Mouse (Mus musculus): ENCODE data around the gene Tbc1d2b. TPM values are rescaled to one million over a fixed set of nuclear protein-coding genes. Genes with fewer than 3 reads are reported as not detected.

Tbc1d2b gene
- polyA plus RNA-seq, 2 experiments = 20.0 to 25.5 TPM

GRCm38 (mm10) chr9:90247316-90247715 lies 23.3 kb downstream of the Tbc1d2b start:
- Histone ChIP-seq H3K27ac (replicated peaks; ENCODE audit: low read depth, low read length) (no peak overlapping the region), H3K4me1 (ENCODE audit: control insufficient read depth, insufficient read depth, low read length) (no peaks in the 10 kb centered on the region), H3K4me2 (replicated peaks; ENCODE audit: low read depth, low read length, severe bottlenecking) (no peak overlapping the region), H3K9ac (ENCODE audit: low read depth, low read length, severe bottlenecking) (no peak overlapping the region), H3K36me3 (ENCODE audit: control insufficient read depth, insufficient read depth, low read length) (peaks cover 8% of the 10 kb centered on the region; the same call in 1 of the 2 replicates), H3K4me3 (replicated peaks; ENCODE audit: low read length) (no peak overlapping the region), H3K9me3 (ENCODE audit: control insufficient read depth, low read length) (no peaks in the 10 kb centered on the region), H3K27me3 (ENCODE audit: control insufficient read depth, insufficient read depth, low read length) (no peaks in the 10 kb centered on the region)
- 80% methylated on average over 7 of the region's 7 CpGs for WGBS
- ATAC-seq (ENCODE audit: low FRiP score, low read depth) (no peak), DNase-seq (ENCODE audit: low spot score) (no peak)
- TF ChIP-seq POLR2A (IDR thresholded peaks at IDR 0.05; ENCODE audit: borderline replicate concordance, extremely low read depth, insufficient read depth, insufficient read length) = no peak

DNA sequence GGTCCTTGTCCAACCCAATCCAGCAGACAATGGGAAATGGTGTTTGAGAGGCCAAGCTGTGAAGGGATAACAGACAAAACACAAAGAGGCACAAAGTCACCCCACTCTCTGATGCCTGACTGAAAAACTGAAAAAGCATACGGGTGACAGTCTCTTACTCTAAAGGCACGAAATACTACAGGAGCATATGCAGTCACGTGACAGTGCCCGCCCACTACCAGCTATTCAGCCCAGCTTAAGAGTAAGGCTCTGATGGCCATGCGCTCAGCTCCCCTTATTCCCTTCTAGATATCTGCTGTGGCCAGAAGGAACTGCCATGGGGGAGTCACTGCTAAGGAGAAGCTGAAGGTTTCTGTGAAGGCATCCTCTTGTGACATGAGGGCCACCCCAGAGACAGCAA lies 24.8 kb downstream of the Tbc1d2b start:
- Histone ChIP-seq H3K27me3 (ENCODE audit: control insufficient read depth, insufficient read depth, low read length) (no peaks in the 10 kb centered on the region), H3K4me1 (ENCODE audit: control insufficient read depth, insufficient read depth, low read length) (no peaks in the 10 kb centered on the region), H3K36me3 (ENCODE audit: control insufficient read depth, insufficient read depth, low read length) (peaks cover 8% of the 10 kb centered on the region; the same call in 1 of the 2 replicates), H3K9ac (ENCODE audit: low read depth, low read length, severe bottlenecking) (no peak overlapping the region), H3K4me2 (replicated peaks; ENCODE audit: low read depth, low read length, severe bottlenecking) (no peak overlapping the region), H3K4me3 (replicated peaks; ENCODE audit: low read length) (no peak overlapping the region), H3K9me3 (ENCODE audit: control insufficient read depth, low read length) (no peaks in the 10 kb centered on the region), H3K27ac (replicated peaks; ENCODE audit: low read depth, low read length) (no peak overlapping the region)
- WGBS = 94% methylated on average over 5 of the region's 5 CpGs
- DNase-seq (ENCODE audit: low spot score) (no peak), ATAC-seq (ENCODE audit: low FRiP score, low read depth) (no peak)
- no peak for TF ChIP-seq POLR2A (IDR thresholded peaks at IDR 0.05; ENCODE audit: borderline replicate concordance, extremely low read depth, insufficient read depth, insufficient read length)

GRCm38 (mm10) chr9:90245206-90245605 lies 25.4 kb downstream of the Tbc1d2b start:
- WGBS = 96% methylated on average over 6 of the region's 6 CpGs
- H3K27ac ChIP-seq (replicated peaks; ENCODE audit: low read depth, low read length) = no peak overlapping the region
- H3K4me3 ChIP-seq (replicated peaks; ENCODE audit: low read length) = no peak overlapping the region
- ATAC-seq (ENCODE audit: low FRiP score, low read depth) (no peak), DNase-seq (ENCODE audit: low spot score) (no peak)
- H3K4me2 ChIP-seq (replicated peaks; ENCODE audit: low read depth, low read length, severe bottlenecking) = no peak overlapping the region
- H3K27me3 ChIP-seq (ENCODE audit: control insufficient read depth, insufficient read depth, low read length) = no peaks in the 10 kb centered on the region
- H3K36me3 ChIP-seq (ENCODE audit: control insufficient read depth, insufficient read depth, low read length) = peaks cover 8% of the 10 kb centered on the region; the same call in 1 of the 2 replicates
- no peak for TF ChIP-seq POLR2A (IDR thresholded peaks at IDR 0.05; ENCODE audit: borderline replicate concordance, extremely low read depth, insufficient read depth, insufficient read length)
- H3K9me3 ChIP-seq (ENCODE audit: control insufficient read depth, low read length) = no peaks in the 10 kb centered on the region
- H3K4me1 ChIP-seq (ENCODE audit: control insufficient read depth, insufficient read depth, low read length) = no peaks in the 10 kb centered on the region
- H3K9ac ChIP-seq (ENCODE audit: low read depth, low read length, severe bottlenecking) = no peak overlapping the region

GRCm38 (mm10) chr9:90244301-90245151 lies 26.1 kb downstream of the Tbc1d2b start:
- WGBS = 92% methylated on average over 15 of the region's 15 CpGs
- H3K36me3 ChIP-seq (ENCODE audit: control insufficient read depth, insufficient read depth, low read length) = peaks cover 10% of the 10 kb centered on the region; the same call in 1 of the 2 replicates
- no peak for DNase-seq (ENCODE audit: low spot score)

GRCm38 (mm10) chr9:90242855-90243254 lies 27.7 kb downstream of the Tbc1d2b start:
- H3K9ac ChIP-seq (ENCODE audit: low read depth, low read length, severe bottlenecking) = no peak overlapping the region
- TF ChIP-seq POLR2A (IDR thresholded peaks at IDR 0.05; ENCODE audit: borderline replicate concordance, extremely low read depth, insufficient read depth, insufficient read length) = no peak
- no peaks in the 10 kb centered on the region for H3K9me3 ChIP-seq (ENCODE audit: control insufficient read depth, low read length)
- no peak for ATAC-seq (ENCODE audit: low FRiP score, low read depth)
- peaks cover 13% of the 10 kb centered on the region for H3K36me3 ChIP-seq (ENCODE audit: control insufficient read depth, insufficient read depth, low read length)
- H3K4me3 ChIP-seq (replicated peaks; ENCODE audit: low read length) = no peak overlapping the region
- H3K27me3 ChIP-seq (ENCODE audit: control insufficient read depth, insufficient read depth, low read length) = no peaks in the 10 kb centered on the region
- H3K27ac ChIP-seq (replicated peaks; ENCODE audit: low read depth, low read length) = no peak overlapping the region
- H3K4me2 ChIP-seq (replicated peaks; ENCODE audit: low read depth, low read length, severe bottlenecking) = no peak overlapping the region
- no peak for DNase-seq (ENCODE audit: low spot score)
- 83% methylated on average over 7 of the region's 7 CpGs for WGBS
- no peaks in the 10 kb centered on the region for H3K4me1 ChIP-seq (ENCODE audit: control insufficient read depth, insufficient read depth, low read length)

More at GRCm38 (mm10) chr9:90244301-90245151, 26.1 kb downstream of the Tbc1d2b start:
- Histone ChIP-seq H3K4me1 (ENCODE audit: control insufficient read depth, insufficient read depth, low read length) (no peaks in the 10 kb centered on the region), H3K4me3 (replicated peaks; ENCODE audit: low read length) (no peak overlapping the region), H3K9ac (ENCODE audit: low read depth, low read length, severe bottlenecking) (no peak overlapping the region), H3K4me2 (replicated peaks; ENCODE audit: low read depth, low read length, severe bottlenecking) (no peak overlapping the region), H3K27ac (replicated peaks; ENCODE audit: low read depth, low read length) (no peak overlapping the region), H3K27me3 (ENCODE audit: control insufficient read depth, insufficient read depth, low read length) (no peaks in the 10 kb centered on the region), H3K9me3 (ENCODE audit: control insufficient read depth, low read length) (no peaks in the 10 kb centered on the region)
- ATAC-seq (ENCODE audit: low FRiP score, low read depth) = no peak
- TF ChIP-seq POLR2A (IDR thresholded peaks at IDR 0.05; ENCODE audit: borderline replicate concordance, extremely low read depth, insufficient read depth, insufficient read length) = no peak

Measured in limb, embryonic 14.5 days (tissue).